Mouse (Mus musculus): ENCODE data around the gene Slc25a34. TPM values are rescaled to one million over a fixed set of nuclear protein-coding genes. Genes with fewer than 3 reads are reported as not detected.

The Slc25a34 gene
- polyA plus RNA-seq, 1 experiment from 2014 or later = 1.6 TPM

DNA sequence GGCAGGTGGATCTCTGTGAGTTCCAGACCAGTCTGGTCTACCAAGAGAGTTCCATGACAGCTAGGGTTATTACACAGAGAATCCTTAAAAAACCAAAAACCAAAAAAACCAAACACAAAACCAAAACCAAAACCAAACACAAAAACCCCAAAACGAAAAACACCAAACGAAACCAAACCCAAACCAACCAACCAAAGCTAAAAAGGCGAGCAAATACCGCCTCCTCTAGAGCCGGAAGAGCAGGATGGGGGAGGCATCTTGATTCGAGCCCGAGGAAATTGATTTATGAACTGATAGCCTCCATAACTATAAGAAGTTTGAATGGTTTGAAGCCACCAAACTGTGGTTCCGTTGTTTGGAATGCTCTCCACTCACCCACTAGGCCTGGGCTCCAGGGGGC is 39.7 kb downstream of the Slc25a34 start:
- 93% methylated on average over 8 of the region's 8 CpGs for WGBS
- no peak overlapping the region for H3K4me3 ChIP-seq (replicated peaks; ENCODE audit: low read length)
- ATAC-seq (ENCODE audit: insufficient read depth, low FRiP score) = no peak
- H3K27ac ChIP-seq (ENCODE audit: low read length) = no peak overlapping the region
- H3K4me2 ChIP-seq (ENCODE audit: low read depth, low read length) = no peak overlapping the region
- H3K36me3 ChIP-seq (ENCODE audit: control insufficient read depth, insufficient read depth, low read length) = peaks cover 15% of the 10 kb centered on the region
- no peak overlapping the region for H3K9ac ChIP-seq (ENCODE audit: low read length)
- H3K4me1 ChIP-seq (ENCODE audit: control insufficient read depth, insufficient read depth, low read length) = no peaks in the 10 kb centered on the region
- H3K27me3 ChIP-seq (ENCODE audit: control insufficient read depth, insufficient read depth, low read length) = no peaks in the 10 kb centered on the region
- no peaks in the 10 kb centered on the region for H3K9me3 ChIP-seq (replicated peaks; ENCODE audit: control insufficient read depth, low read length)

DNA sequence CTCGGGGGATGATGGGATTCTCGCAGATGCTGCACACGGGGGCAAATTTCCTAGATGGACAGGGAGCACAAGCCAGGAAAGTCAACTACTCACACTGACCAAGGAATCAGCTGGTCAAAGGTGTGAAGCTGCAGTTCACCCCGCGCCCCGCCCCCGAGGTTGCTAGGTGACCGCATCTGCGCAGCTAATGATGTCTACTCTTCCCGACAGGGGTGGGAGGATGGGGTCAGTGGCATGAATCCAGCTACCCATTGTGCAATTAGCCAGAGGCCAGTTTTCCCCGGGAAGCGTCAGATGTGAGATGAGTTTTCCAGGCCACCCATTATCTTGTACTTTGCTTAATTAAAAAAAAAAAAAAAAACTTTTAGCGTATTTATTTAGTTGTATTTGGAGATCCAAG is 42.6 kb downstream of the Slc25a34 start:
- Histone ChIP-seq H3K4me1 (ENCODE audit: control insufficient read depth, insufficient read depth, low read length) (no peaks in the 10 kb centered on the region), H3K4me2 (ENCODE audit: low read depth, low read length) (no peak overlapping the region), H3K27me3 (ENCODE audit: control insufficient read depth, insufficient read depth, low read length) (no peaks in the 10 kb centered on the region), H3K9ac (ENCODE audit: low read length) (no peak overlapping the region), H3K9me3 (replicated peaks; ENCODE audit: control insufficient read depth, low read length) (0 out of 2 replicates have a peak, but pooled peaks cover 3% of the 10 kb centered on the region), H3K36me3 (ENCODE audit: control insufficient read depth, insufficient read depth, low read length) (peaks cover 24% of the 10 kb centered on the region), H3K27ac (ENCODE audit: low read length) (no peak overlapping the region), H3K4me3 (replicated peaks; ENCODE audit: low read length) (no peak overlapping the region)
- ATAC-seq (ENCODE audit: insufficient read depth, low FRiP score) = no peak
- WGBS = 94% methylated on average over 13 of the region's 13 CpGs

DNA sequence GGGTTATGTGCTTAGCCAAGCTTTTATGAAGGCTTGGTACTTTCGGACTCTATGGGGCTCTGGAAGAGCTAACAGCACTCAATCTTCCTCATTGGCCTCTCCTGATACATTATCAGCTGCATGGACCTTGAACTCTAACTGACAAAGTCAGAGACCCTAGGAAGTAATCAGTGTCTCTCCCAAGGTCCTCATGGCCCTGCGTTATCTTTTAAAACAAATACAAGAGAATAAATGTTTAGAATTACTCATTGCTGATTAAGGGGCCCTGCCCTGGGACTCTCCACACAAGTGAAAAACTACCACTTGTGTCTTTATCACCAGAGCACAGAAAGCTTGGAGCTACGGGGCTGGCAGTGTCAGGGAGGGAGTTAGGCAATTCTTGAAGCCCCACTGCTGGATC is 44.8 kb downstream of the Slc25a34 start:
- Histone ChIP-seq H3K27me3 (ENCODE audit: control insufficient read depth, insufficient read depth, low read length) (no peaks in the 10 kb centered on the region), H3K4me2 (ENCODE audit: low read depth, low read length) (no peak overlapping the region), H3K27ac (ENCODE audit: low read length) (peak overlapping the region; percentile 37), H3K9me3 (replicated peaks; ENCODE audit: control insufficient read depth, low read length) (0 out of 2 replicates have a peak, but pooled peaks cover 3% of the 10 kb centered on the region), H3K9ac (ENCODE audit: low read length) (no peak overlapping the region), H3K4me1 (ENCODE audit: control insufficient read depth, insufficient read depth, low read length) (0 out of 2 replicates have a peak, but pooled peaks cover 3% of the 10 kb centered on the region), H3K4me3 (replicated peaks; ENCODE audit: low read length) (no peak overlapping the region), H3K36me3 (ENCODE audit: control insufficient read depth, insufficient read depth, low read length) (peaks cover 24% of the 10 kb centered on the region)
- WGBS = 35% methylated on average over 3 of the region's 3 CpGs
- peak; percentile 69 for ATAC-seq (ENCODE audit: insufficient read depth, low FRiP score)

DNA sequence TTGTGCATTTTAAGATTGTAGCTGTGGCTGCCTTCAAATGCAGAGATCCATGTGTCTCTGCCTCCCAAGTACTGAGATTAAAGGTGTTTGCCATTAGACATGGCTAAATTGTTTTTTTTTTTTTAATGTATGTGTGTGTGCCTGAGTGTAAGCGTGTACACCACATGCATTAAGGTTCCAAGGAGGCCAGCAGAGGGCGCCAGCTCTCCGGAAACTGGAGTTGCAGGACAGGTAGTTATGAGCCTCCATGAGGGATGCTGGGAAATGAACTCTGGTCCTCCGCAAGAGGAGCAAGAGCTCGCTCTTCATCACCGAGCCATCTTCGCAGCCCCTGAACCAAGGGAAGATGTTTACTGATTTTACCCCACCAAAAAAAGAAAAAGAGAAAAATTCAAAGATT is 46.7 kb downstream of the Slc25a34 start:
- peaks cover 19% of the 10 kb centered on the region; the same call in 1 of the 2 replicates for H3K36me3 ChIP-seq (ENCODE audit: control insufficient read depth, insufficient read depth, low read length)
- no peak for ATAC-seq (ENCODE audit: insufficient read depth, low FRiP score)
- WGBS = 93% methylated on average over 7 of the region's 7 CpGs
- H3K4me1 ChIP-seq (ENCODE audit: control insufficient read depth, insufficient read depth, low read length) = 0 out of 2 replicates have a peak, but pooled peaks cover 11% of the 10 kb centered on the region
- no peak overlapping the region for H3K4me3 ChIP-seq (replicated peaks; ENCODE audit: low read length)
- H3K9me3 ChIP-seq (replicated peaks; ENCODE audit: control insufficient read depth, low read length) = 0 out of 2 replicates have a peak, but pooled peaks cover 3% of the 10 kb centered on the region
- no peak overlapping the region for H3K9ac ChIP-seq (ENCODE audit: low read length)
- H3K27ac ChIP-seq (ENCODE audit: low read length) = no peak overlapping the region
- H3K4me2 ChIP-seq (ENCODE audit: low read depth, low read length) = no peak overlapping the region
- no peaks in the 10 kb centered on the region for H3K27me3 ChIP-seq (ENCODE audit: control insufficient read depth, insufficient read depth, low read length)

DNA sequence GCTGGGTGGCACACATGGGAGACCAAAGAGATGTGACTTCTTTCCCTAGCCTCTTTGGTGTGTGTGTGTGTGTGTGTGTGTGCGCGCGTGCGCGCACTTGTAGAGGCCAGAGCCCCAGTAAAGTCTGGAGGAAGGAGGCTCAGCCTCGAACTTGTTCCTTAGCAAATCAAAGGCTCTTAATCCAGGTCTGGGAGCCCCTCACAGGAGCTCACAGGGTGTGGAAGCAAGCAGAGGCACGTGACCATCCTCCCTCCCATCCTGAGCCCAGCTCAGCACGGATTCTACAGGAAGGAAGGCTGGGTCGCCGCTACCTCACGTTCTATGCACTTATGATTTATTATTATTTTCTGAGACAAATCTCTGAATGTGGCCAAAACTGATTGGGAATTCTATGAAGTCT is 47.2 kb downstream of the Slc25a34 start:
- no peak overlapping the region for H3K27ac ChIP-seq (ENCODE audit: low read length)
- no peak for ATAC-seq (ENCODE audit: insufficient read depth, low FRiP score)
- 79% methylated on average over 11 of the region's 11 CpGs for WGBS
- peaks cover 19% of the 10 kb centered on the region; the same call in 1 of the 2 replicates for H3K36me3 ChIP-seq (ENCODE audit: control insufficient read depth, insufficient read depth, low read length)
- no peak overlapping the region for H3K4me2 ChIP-seq (ENCODE audit: low read depth, low read length)
- no peak overlapping the region for H3K4me3 ChIP-seq (replicated peaks; ENCODE audit: low read length)
- no peaks in the 10 kb centered on the region for H3K27me3 ChIP-seq (ENCODE audit: control insufficient read depth, insufficient read depth, low read length)
- H3K9me3 ChIP-seq (replicated peaks; ENCODE audit: control insufficient read depth, low read length) = 0 out of 2 replicates have a peak, but pooled peaks cover 3% of the 10 kb centered on the region
- H3K9ac ChIP-seq (ENCODE audit: low read length) = no peak overlapping the region
- 0 out of 2 replicates have a peak, but pooled peaks cover 11% of the 10 kb centered on the region for H3K4me1 ChIP-seq (ENCODE audit: control insufficient read depth, insufficient read depth, low read length)

DNA sequence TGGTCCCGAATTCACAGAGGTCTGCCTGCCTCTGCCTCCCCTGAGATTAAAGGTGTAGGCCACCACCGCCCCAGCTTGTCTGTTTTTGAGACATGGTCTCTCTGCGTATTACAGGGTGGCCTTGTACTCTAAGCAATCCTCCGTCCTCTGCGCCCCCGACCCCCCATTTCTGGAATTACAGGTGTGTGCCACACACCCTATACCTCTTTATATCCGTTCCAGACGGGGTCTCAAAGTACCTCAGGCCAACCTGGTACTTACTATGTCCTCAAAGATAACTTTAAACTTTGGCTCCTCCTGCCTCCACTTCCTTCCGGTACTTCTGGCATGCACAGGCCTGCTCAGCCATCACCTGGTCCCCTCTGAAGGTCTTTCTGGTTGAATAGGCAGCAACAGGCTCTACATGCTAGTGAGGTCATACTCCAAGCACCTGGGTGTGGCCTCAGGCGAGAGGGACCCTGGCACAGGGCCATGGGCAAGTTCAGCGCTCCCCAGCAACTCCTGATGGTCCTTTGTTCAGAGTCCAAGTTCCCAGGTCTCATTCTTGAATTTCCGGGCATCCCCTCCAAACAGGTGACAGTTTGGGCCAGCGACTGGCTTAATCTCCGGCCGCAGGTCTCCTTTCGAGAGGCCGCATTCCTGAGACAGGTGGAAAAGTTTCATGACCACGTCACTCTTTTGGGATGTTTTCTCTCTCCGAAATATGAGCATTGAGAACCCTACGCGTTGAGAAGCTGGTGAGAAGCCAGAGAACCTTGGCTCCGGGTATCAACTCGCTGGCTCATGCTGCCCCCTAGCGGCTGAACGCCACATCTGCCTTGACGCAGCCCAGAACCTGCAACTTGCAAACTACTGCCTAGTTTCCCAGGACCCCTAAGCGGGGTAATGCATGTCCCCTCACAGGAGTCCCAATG is 48.6 kb downstream of the Slc25a34 start:
- H3K9ac ChIP-seq (ENCODE audit: low read length) = peak overlapping the region; percentile 54
- peak overlapping the region; percentile 19 for H3K4me3 ChIP-seq (replicated peaks; ENCODE audit: low read length)
- 35% methylated on average over 27 of the region's 27 CpGs for WGBS
- peak overlapping the region; percentile 74 for H3K27ac ChIP-seq (ENCODE audit: low read length)
- ATAC-seq (ENCODE audit: insufficient read depth, low FRiP score) = peak; percentile 18; the same call in 1 of the 2 replicates
- H3K4me1 ChIP-seq (ENCODE audit: control insufficient read depth, insufficient read depth, low read length) = 0 out of 2 replicates have a peak, but pooled peaks cover 11% of the 10 kb centered on the region
- no peaks in the 10 kb centered on the region for H3K27me3 ChIP-seq (ENCODE audit: control insufficient read depth, insufficient read depth, low read length)
- H3K36me3 ChIP-seq (ENCODE audit: control insufficient read depth, insufficient read depth, low read length) = peaks cover 15% of the 10 kb centered on the region; the same call in 1 of the 2 replicates
- peak overlapping the region; percentile 49 for H3K4me2 ChIP-seq (ENCODE audit: low read depth, low read length)
- 0 out of 2 replicates have a peak, but pooled peaks cover 3% of the 10 kb centered on the region for H3K9me3 ChIP-seq (replicated peaks; ENCODE audit: control insufficient read depth, low read length)

DNA sequence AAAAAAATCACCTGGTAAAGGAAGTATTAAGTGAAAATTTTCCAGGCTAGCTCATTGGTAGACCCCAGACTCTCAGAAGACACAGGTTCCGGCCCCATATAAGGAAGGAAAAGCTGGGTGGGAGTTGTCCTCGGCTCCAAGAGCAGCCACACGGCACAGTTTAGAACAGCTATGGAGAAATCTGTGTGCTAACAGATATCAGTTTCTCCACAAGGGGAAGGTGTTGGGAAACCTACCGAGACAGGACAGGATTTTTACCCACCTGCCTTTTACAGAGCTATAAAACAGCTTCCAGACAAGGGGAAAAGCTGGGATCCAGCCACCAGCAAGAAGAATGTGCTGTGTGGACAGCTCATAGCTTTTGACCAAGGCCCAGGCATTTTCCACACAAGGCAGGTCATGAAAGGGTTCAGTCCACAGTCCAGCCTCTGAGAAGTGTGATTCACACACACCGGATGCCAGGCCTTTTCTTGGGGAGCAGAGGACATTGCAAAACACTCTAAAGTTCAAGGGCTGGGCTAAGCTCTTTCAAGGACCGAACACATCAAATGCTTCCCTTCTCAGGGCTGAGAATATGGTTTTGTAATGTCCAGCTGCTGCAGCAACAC is 50.2 kb downstream of the Slc25a34 start:
- H3K36me3 ChIP-seq (ENCODE audit: control insufficient read depth, insufficient read depth, low read length) = peaks cover 9% of the 10 kb centered on the region; the same call in 1 of the 2 replicates
- H3K27me3 ChIP-seq (ENCODE audit: control insufficient read depth, insufficient read depth, low read length) = no peaks in the 10 kb centered on the region
- H3K4me2 ChIP-seq (ENCODE audit: low read depth, low read length) = no peak overlapping the region
- no peak overlapping the region for H3K9ac ChIP-seq (ENCODE audit: low read length)
- peak overlapping the region; percentile 52 for H3K27ac ChIP-seq (ENCODE audit: low read length)
- H3K4me1 ChIP-seq (ENCODE audit: control insufficient read depth, insufficient read depth, low read length) = 0 out of 2 replicates have a peak, but pooled peaks cover 11% of the 10 kb centered on the region
- no peak overlapping the region for H3K4me3 ChIP-seq (replicated peaks; ENCODE audit: low read length)
- 39% methylated on average over 6 of the region's 6 CpGs for WGBS
- 0 out of 2 replicates have a peak, but pooled peaks cover 3% of the 10 kb centered on the region for H3K9me3 ChIP-seq (replicated peaks; ENCODE audit: control insufficient read depth, low read length)
- ATAC-seq (ENCODE audit: insufficient read depth, low FRiP score) = peak; percentile 15; the same call in 1 of the 2 replicates

DNA sequence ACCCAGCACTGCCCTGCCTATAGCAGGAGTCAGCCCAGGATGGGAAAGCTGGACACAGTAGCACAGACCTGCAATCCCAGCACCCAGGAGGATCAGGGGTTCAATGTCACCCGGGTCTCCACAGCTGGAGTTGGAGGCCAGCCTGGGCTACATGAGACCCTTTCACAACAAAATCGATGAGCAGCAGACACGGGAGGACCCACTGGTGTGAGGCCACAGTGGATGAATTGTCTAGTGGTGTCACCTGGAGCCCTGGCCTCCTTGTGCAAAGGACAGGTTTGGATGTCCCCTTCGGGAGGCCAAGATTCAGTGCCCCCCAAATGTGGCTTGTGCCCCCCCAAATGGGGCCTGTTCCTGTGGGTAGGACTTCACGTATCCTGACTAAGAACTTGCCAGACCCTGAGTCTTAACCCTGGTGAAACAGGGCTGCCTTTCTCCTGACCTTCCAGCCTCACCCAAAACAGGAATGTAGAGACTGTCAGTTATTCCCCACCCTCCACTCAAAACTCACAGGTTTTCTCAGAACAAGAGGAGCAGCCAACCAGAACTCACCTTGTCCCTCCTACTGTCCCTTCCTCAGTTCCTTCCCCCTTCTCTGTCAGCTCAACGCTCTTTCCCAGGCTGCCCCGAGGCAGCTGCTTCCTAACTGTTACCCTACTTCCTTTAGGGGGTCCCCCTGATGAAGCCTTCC is 50.8 kb downstream of the Slc25a34 start:
- no peaks in the 10 kb centered on the region for H3K27me3 ChIP-seq (ENCODE audit: control insufficient read depth, insufficient read depth, low read length)
- H3K4me2 ChIP-seq (ENCODE audit: low read depth, low read length) = no peak overlapping the region
- H3K9me3 ChIP-seq (replicated peaks; ENCODE audit: control insufficient read depth, low read length) = 0 out of 2 replicates have a peak, but pooled peaks cover 3% of the 10 kb centered on the region
- peak; percentile 25; the same call in 1 of the 2 replicates for ATAC-seq (ENCODE audit: insufficient read depth, low FRiP score)
- peaks cover 9% of the 10 kb centered on the region; the same call in 1 of the 2 replicates for H3K36me3 ChIP-seq (ENCODE audit: control insufficient read depth, insufficient read depth, low read length)
- WGBS = 62% methylated on average over 7 of the region's 7 CpGs
- H3K27ac ChIP-seq (ENCODE audit: low read length) = peak overlapping the region; percentile 52
- H3K4me1 ChIP-seq (ENCODE audit: control insufficient read depth, insufficient read depth, low read length) = 0 out of 2 replicates have a peak, but pooled peaks cover 11% of the 10 kb centered on the region
- 0 out of 2 replicates have a peak overlapping the region, but pooled peaks have one; percentile 14 for H3K9ac ChIP-seq (ENCODE audit: low read length)
- no peak overlapping the region for H3K4me3 ChIP-seq (replicated peaks; ENCODE audit: low read length)
